Mouse (Mus musculus): Measurements from ENCODE around the gene Extl1. TPM values are rescaled to one million over a fixed set of nuclear protein-coding genes. Genes with fewer than 3 reads are reported as not detected.

Gene Extl1
- polyA plus RNA-seq, 1 experiment from 2014 or later, result 1.4 TPM

- Histone ChIP-seq H3K9ac (no peak overlapping the region), H3K27me3 (replicated peaks) (no peaks in the 10 kb centered on the region), H3K27ac (no peak overlapping the region), H3K4me1 (replicated peaks) (peaks cover 10% of the 10 kb centered on the region; the same call in 1 of the 2 replicates), H3K36me3 (no peaks in the 10 kb centered on the region), H3K9me3 (no peaks in the 10 kb centered on the region), H3K4me2 (replicated peaks) (no peak overlapping the region), H3K4me3 (replicated peaks) (no peak overlapping the region)
- no peak for ATAC-seq
- 73% methylated on average over 8 of the region's 8 CpGs for WGBS
Observed at GRCm38 (mm10) chr4:134379510-134379909, 4.1 kb downstream of the Extl1 start.

DNA sequence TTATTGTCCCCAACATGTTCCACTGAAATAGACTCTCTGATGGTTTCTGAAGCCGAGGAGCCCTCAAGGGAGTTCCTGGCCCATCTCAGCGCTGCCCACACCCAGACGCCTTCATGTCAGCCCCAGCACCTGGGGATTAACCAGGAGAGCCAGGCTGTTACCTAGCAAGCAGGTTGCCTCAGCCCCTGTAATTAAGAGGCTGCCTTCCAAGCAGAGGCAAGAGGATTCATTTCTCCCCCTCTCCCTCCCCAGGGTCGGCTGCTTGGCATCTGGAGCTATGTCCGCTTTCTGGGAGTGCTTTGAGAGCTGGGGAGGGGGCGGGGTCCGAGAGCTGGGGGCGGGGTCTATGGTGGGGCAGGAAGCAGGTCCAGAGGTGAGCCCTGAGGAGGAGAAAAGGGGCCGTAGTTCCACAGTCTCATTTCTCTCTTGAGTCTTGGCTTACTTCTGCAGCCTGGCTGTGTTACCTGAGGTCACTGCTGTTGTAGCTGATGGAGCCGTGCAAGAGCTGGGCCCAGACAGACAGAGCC, 5.5 kb downstream of the Extl1 start:
- 34% methylated on average over 9 of the region's 10 CpGs for WGBS
- Histone ChIP-seq H3K4me1 (replicated peaks) (peaks cover 10% of the 10 kb centered on the region; the same call in 1 of the 2 replicates), H3K36me3 (no peaks in the 10 kb centered on the region), H3K9ac (no peak overlapping the region), H3K27me3 (replicated peaks) (no peaks in the 10 kb centered on the region), H3K27ac (no peak overlapping the region), H3K4me2 (replicated peaks) (no peak overlapping the region), H3K4me3 (replicated peaks) (no peak overlapping the region), H3K9me3 (no peaks in the 10 kb centered on the region)
- ATAC-seq, result peak; percentile 27; the same call in 1 of the 2 replicates

DNA sequence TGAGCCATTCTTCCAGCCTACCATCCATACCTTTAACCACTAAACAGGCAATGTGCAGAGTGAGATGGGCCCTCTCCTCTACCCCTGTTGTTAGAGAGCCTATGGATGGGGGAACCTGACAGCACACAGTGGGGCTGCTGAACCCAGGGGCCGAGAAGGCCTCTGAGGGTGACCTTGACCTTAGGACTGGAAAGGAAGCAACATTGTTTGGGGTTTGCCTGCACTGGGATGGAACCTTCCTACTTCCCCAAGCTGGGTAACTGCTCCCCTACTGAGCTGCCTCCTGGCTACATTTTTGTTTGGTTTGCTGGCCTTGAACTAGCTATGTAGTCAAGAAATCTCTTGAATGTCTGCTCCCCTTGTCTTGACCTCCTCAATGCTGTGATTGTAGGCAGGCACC, 9.3 kb downstream of the Extl1 start:
- Histone ChIP-seq H3K9me3 (no peaks in the 10 kb centered on the region), H3K27ac (no peak overlapping the region), H3K4me1 (replicated peaks) (peaks cover 33% of the 10 kb centered on the region), H3K27me3 (replicated peaks) (peaks cover 25% of the 10 kb centered on the region), H3K9ac (no peak overlapping the region), H3K4me2 (replicated peaks) (no peak overlapping the region), H3K4me3 (replicated peaks) (no peak overlapping the region), H3K36me3 (no peaks in the 10 kb centered on the region)
- 47% methylated on average over 1 of the region's 1 CpGs for WGBS
- no peak for ATAC-seq

DNA sequence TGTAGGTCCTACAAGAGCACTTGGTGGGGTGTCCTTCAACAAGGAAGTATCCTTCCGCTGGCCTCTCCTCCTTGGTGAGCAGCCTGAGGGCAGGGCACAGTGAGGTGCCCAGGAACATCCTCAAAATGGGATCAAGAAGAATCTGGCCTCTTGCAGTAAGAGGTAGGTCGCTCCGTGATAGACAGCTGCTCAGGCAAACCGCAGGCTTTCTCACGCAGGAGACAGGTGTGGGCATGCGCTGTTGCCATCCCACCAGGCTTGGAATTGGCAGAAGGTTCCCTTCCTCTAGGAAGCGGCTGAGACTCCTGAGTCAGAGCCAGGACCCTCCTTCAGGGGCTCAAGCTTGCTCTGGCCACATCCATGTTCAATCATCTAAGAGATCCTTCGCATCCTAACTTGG, 10.4 kb downstream of the Extl1 start:
- 92% methylated on average over 8 of the region's 8 CpGs for WGBS
- no peak overlapping the region for H3K9ac ChIP-seq
- H3K4me1 ChIP-seq (replicated peaks), result peaks cover 26% of the 10 kb centered on the region
- H3K4me3 ChIP-seq (replicated peaks), result no peak overlapping the region
- H3K27me3 ChIP-seq (replicated peaks), result peaks cover 27% of the 10 kb centered on the region
- H3K27ac ChIP-seq, result no peak overlapping the region
- no peak for ATAC-seq
- H3K36me3 ChIP-seq, result no peaks in the 10 kb centered on the region
- H3K4me2 ChIP-seq (replicated peaks), result no peak overlapping the region
- no peaks in the 10 kb centered on the region for H3K9me3 ChIP-seq

DNA sequence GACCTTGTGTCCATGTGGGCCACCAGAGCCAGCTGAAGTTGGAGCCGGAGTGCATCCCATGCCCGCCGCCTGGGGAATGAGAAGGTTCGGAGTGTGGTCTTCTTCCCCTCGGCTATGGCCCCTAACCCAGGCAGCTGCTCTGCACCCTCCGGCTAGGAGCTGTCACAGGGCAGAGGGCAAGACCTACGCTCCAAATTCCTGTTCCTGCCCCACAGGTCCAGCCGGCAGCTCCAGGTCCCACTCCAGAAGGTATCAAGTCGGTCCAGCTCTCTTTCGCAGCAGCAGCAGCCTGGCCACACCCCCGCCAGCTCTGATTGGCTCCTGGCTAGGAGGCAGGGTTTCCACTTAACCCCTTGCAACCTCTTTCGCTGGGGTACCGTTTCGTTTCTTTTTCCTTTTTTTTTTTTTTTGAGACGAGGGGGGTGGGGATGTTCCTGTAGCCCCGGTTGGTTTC, 11.3 kb downstream of the Extl1 start:
- Histone ChIP-seq H3K4me1 (replicated peaks) (peaks cover 22% of the 10 kb centered on the region), H3K9ac (peak overlapping the region; percentile 35; the same call in 1 of the 2 replicates), H3K9me3 (no peaks in the 10 kb centered on the region), H3K27me3 (replicated peaks) (peaks cover 27% of the 10 kb centered on the region), H3K4me2 (replicated peaks) (peak overlapping the region; percentile 96), H3K36me3 (no peaks in the 10 kb centered on the region), H3K27ac (no peak overlapping the region), H3K4me3 (replicated peaks) (peak overlapping the region; percentile 44)
- WGBS, result under 1% methylated on average over 16 of the region's 16 CpGs
- peak; percentile 86 for ATAC-seq

- H3K9me3 ChIP-seq, result no peaks in the 10 kb centered on the region
- peak overlapping the region; percentile 96 for H3K4me2 ChIP-seq (replicated peaks)
- WGBS, result under 1% methylated on average over 17 of the region's 17 CpGs
- H3K9ac ChIP-seq, result peak overlapping the region; percentile 39; the same call in 1 of the 2 replicates
- H3K4me1 ChIP-seq (replicated peaks), result peaks cover 22% of the 10 kb centered on the region
- no peaks in the 10 kb centered on the region for H3K36me3 ChIP-seq
- peak overlapping the region; percentile 44 for H3K4me3 ChIP-seq (replicated peaks)
- 0 out of 2 replicates have a peak, but pooled peaks have one; percentile 24 for ATAC-seq
- no peak overlapping the region for H3K27ac ChIP-seq
- peaks cover 27% of the 10 kb centered on the region for H3K27me3 ChIP-seq (replicated peaks)
Observed at GRCm38 (mm10) chr4:134371316-134371855, 12.3 kb downstream of the Extl1 start.

- Histone ChIP-seq H3K36me3 (no peaks in the 10 kb centered on the region), H3K27ac (no peak overlapping the region), H3K27me3 (replicated peaks) (peaks cover 27% of the 10 kb centered on the region), H3K4me2 (replicated peaks) (peak overlapping the region; percentile 96), H3K4me3 (replicated peaks) (peak overlapping the region; percentile 44), H3K4me1 (replicated peaks) (peaks cover 22% of the 10 kb centered on the region), H3K9me3 (no peaks in the 10 kb centered on the region), H3K9ac (peak overlapping the region; percentile 39; the same call in 1 of the 2 replicates)
- ATAC-seq, result no peak
- WGBS, result 2% methylated on average over 18 of the region's 18 CpGs
Observed at GRCm38 (mm10) chr4:134370649-134371221, 12.9 kb downstream of the Extl1 start.

DNA sequence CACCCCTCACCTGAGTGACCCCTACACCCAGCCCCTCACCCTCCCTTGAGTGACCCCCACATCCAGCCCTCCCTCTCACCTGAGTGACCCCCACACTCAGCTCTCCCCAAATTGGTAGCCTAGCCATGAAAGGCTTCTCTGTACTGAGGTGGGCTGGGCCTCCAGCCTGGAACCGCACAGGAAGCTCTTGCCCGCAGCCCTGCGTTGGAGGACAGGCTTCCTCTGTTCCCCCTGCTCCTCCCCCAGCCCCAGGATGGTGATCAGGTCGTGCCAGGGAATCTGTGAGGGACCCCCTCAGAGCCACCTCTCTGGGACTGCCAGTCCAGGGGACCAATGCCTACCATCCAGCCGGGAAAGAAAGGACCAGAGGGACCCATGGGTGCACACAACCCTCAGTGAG, 18.4 kb downstream of the Extl1 start:
- Histone ChIP-seq H3K4me3 (replicated peaks) (no peak overlapping the region), H3K27me3 (replicated peaks) (peaks cover 6% of the 10 kb centered on the region; the same call in 1 of the 2 replicates), H3K9me3 (no peaks in the 10 kb centered on the region), H3K4me1 (replicated peaks) (peaks cover 22% of the 10 kb centered on the region), H3K36me3 (no peaks in the 10 kb centered on the region), H3K9ac (no peak overlapping the region), H3K4me2 (replicated peaks) (no peak overlapping the region), H3K27ac (no peak overlapping the region)
- ATAC-seq, result no peak
- WGBS, result 51% methylated on average over 5 of the region's 5 CpGs

GRCm38 (mm10) chr4:134362586-134362985, 21.1 kb downstream of the Extl1 start:
- Histone ChIP-seq H3K9me3 (no peaks in the 10 kb centered on the region), H3K4me2 (replicated peaks) (peak overlapping the region; percentile 27), H3K9ac (no peak overlapping the region), H3K27ac (no peak overlapping the region), H3K4me3 (replicated peaks) (no peak overlapping the region), H3K4me1 (replicated peaks) (peaks cover 20% of the 10 kb centered on the region), H3K36me3 (no peaks in the 10 kb centered on the region), H3K27me3 (replicated peaks) (no peaks in the 10 kb centered on the region)
- 32% methylated on average over 9 of the region's 9 CpGs for WGBS
- ATAC-seq, result no peak

DNA sequence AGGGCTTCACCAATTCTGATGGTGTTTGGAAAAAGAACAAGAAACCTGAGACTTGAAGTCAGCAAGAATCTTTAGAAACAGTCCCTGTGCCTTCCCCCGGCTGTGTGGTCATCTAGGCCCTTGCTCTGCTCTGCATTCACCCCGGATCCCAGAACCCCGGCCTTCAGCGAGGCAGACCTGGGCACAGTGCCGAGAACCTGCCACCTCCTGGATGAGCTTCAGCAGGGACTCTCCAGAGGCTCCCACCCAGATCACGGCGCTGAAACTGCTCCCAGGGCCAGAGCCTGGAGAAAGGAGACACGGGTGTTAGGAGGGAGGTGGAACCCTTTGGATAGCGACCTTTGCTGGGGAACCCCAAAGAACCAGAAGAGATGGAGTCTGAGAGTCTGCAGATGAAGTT, 21.5 kb downstream of the Extl1 start:
- no peaks in the 10 kb centered on the region for H3K36me3 ChIP-seq
- H3K4me1 ChIP-seq (replicated peaks), result peaks cover 25% of the 10 kb centered on the region
- no peaks in the 10 kb centered on the region for H3K27me3 ChIP-seq (replicated peaks)
- H3K4me2 ChIP-seq (replicated peaks), result no peak overlapping the region
- no peak for ATAC-seq
- H3K9me3 ChIP-seq, result no peaks in the 10 kb centered on the region
- no peak overlapping the region for H3K9ac ChIP-seq
- H3K4me3 ChIP-seq (replicated peaks), result no peak overlapping the region
- H3K27ac ChIP-seq, result peak overlapping the region; percentile 27
- 59% methylated on average over 9 of the region's 9 CpGs for WGBS

- no peaks in the 10 kb centered on the region for H3K36me3 ChIP-seq
- 17% methylated on average over 5 of the region's 5 CpGs for WGBS
Observed at GRCm38 (mm10) chr4:134361215-134361614, 22.4 kb downstream of the Extl1 start.

GRCm38 (mm10) chr4:134359649-134360048, 24.0 kb downstream of the Extl1 start:
- ATAC-seq, result no peak
- H3K27ac ChIP-seq, result no peak overlapping the region
- no peaks in the 10 kb centered on the region for H3K27me3 ChIP-seq (replicated peaks)
- no peak overlapping the region for H3K4me2 ChIP-seq (replicated peaks)
- no peak overlapping the region for H3K9ac ChIP-seq
- H3K36me3 ChIP-seq, result no peaks in the 10 kb centered on the region
- H3K4me3 ChIP-seq (replicated peaks), result no peak overlapping the region
- H3K9me3 ChIP-seq, result no peaks in the 10 kb centered on the region
- 81% methylated on average over 6 of the region's 6 CpGs for WGBS
- peaks cover 39% of the 10 kb centered on the region for H3K4me1 ChIP-seq (replicated peaks)

More at GRCm38 (mm10) chr4:134361215-134361614, 22.4 kb downstream of the Extl1 start:
- Histone ChIP-seq H3K4me3 (replicated peaks) (no peak overlapping the region), H3K9me3 (no peaks in the 10 kb centered on the region), H3K27ac (peak overlapping the region; percentile 27), H3K27me3 (replicated peaks) (no peaks in the 10 kb centered on the region), H3K4me2 (replicated peaks) (no peak overlapping the region), H3K4me1 (replicated peaks) (peaks cover 27% of the 10 kb centered on the region), H3K9ac (no peak overlapping the region)
- peak; percentile 79 for ATAC-seq

GRCm38 (mm10) chr4:134357461-134357771, 26.2 kb downstream of the Extl1 start:
- peak overlapping the region; percentile 46 for H3K4me2 ChIP-seq (replicated peaks)
- no peaks in the 10 kb centered on the region for H3K36me3 ChIP-seq
- peaks cover 43% of the 10 kb centered on the region for H3K4me1 ChIP-seq (replicated peaks)
- no peaks in the 10 kb centered on the region for H3K27me3 ChIP-seq (replicated peaks)
- peak overlapping the region; percentile 39 for H3K9ac ChIP-seq
- 33% methylated on average over 17 of the region's 17 CpGs for WGBS
- H3K9me3 ChIP-seq, result no peaks in the 10 kb centered on the region
- peak overlapping the region; percentile 89 for H3K27ac ChIP-seq
- H3K4me3 ChIP-seq (replicated peaks), result peak overlapping the region; percentile 27
- ATAC-seq, result peak; percentile 53

Measured in intestine, embryonic 15.5 days (tissue).